Mouse (Mus musculus) ES-E14 (cell line): ENCODE results near the gene Zfp354c. TPM values are rescaled to one million over a fixed set of nuclear protein-coding genes. Genes with fewer than 3 reads are reported as not detected.
A peak's percentile ranks its signal among the peaks of the same experiment; 100 is the strongest.

Source experiments
- DNase-seq: peaks from one replicate; pipeline ENCODE4 v3.0.0-alpha.2; 2013; ENCODE audit warnings: low read depth, low spot score
- H3K27ac ChIP-seq: 2 replicates; pipeline ENCODE4 v1.5.1; 2012; ENCODE audit warnings: low read depth, mild to moderate bottlenecking, low read length, moderate library complexity, mixed read lengths; ENCODE audit not compliant: poor library complexity, insufficient read depth, severe bottlenecking
- H3K36me3 ChIP-seq: 2 replicates; pipeline ENCODE4 v1.6.1; 2012; ENCODE audit warnings: mild to moderate bottlenecking, low read length, moderate library complexity, mixed read lengths; ENCODE audit not compliant: control insufficient read depth, poor library complexity, insufficient read depth, severe bottlenecking
- H3K4me1 ChIP-seq, 2 experiments: fragments of 150-350 bp in 1 of 2; sonication (generic) in 1 of 2; 2 replicates each; pipeline ENCODE4 v1.6.1; 2012; ENCODE audit warnings: low read length in 2 of 2, mild to moderate bottlenecking in 1 of 2, mixed read lengths in 1 of 2; ENCODE audit not compliant: control insufficient read depth in 2 of 2, insufficient read depth in 2 of 2, poor library complexity in 1 of 2
- H3K4me3 ChIP-seq, 2 experiments: fragments of 150-350 bp in 1 of 2; sonication (generic) in 1 of 2; 2 replicates each; pipeline ENCODE4 v1.5.1; 2012; ENCODE audit warnings: low read length in 2 of 2, low read depth in 1 of 2, mild to moderate bottlenecking in 1 of 2, mixed read lengths in 1 of 2; ENCODE audit not compliant: insufficient read depth in 1 of 2, poor library complexity in 1 of 2, severe bottlenecking in 1 of 2
- H3K9ac ChIP-seq: 2 replicates; pipeline ENCODE4 v1.6.1; 2012; ENCODE audit warnings: low read depth, mild to moderate bottlenecking, low read length, mixed read lengths; ENCODE audit not compliant: poor library complexity, insufficient read depth, severe bottlenecking
- H3K9me3 ChIP-seq: fragments of 150-350 bp; sonication (generic); 2 replicates; pipeline ENCODE4 v1.6.1; 2012; ENCODE audit warnings: low read depth, mild to moderate bottlenecking, low read length; ENCODE audit not compliant: control insufficient read depth, insufficient read depth
- CHD2 ChIP-seq: IDR thresholded peaks from 2 replicates; pipeline ENCODE4 v1.6.1; 2014; ENCODE audit warnings: mild to moderate bottlenecking, low read depth, low read length, inconsistent platforms
- HCFC1 ChIP-seq: IDR thresholded peaks from 2 replicates; pipeline ENCODE4 v1.6.1; 2012; ENCODE audit warnings: low read length, inconsistent platforms, borderline replicate concordance; ENCODE audit not compliant: insufficient read depth
- MAFK ChIP-seq: IDR thresholded peaks from 2 replicates; pipeline ENCODE4 v1.6.1; 2014; ENCODE audit warnings: mild to moderate bottlenecking, low read depth, low read length, inconsistent platforms; ENCODE audit not compliant: insufficient read depth
- ZC3H11A ChIP-seq: IDR thresholded peaks from 2 replicates; pipeline ENCODE4 v1.6.1; 2012; ENCODE audit warnings: low read depth, mild to moderate bottlenecking, inconsistent platforms, low read length, borderline replicate concordance
- ZNF384 ChIP-seq: IDR thresholded peaks from 2 replicates; pipeline ENCODE4 v1.6.1; 2012; ENCODE audit warnings: low read depth, low read length, inconsistent platforms
- in situ Hi-C, 2 experiments: fragments of 600-800 bp; cut with MboI; formaldehyde crosslinking; loops; one replicate each; pipeline ENCODE4 v1.15.1; 2025; ENCODE audit warnings: low sequenced_read_pairs in 2 of 2, inconsistent platforms in 1 of 2; ENCODE audit not compliant: unreplicated experiment in 2 of 2
- total RNA-seq: library from RNA; depleted of rRNA; stranded (reverse); fragments of 300-350 nt; gene quantifications from 2 replicates; pipeline ENCODE4 v1.2.3, GENCODE M21; 2012

The Zfp354c gene
- total RNA-seq, 1 experiment, result 11.0 TPM

- H3K36me3 ChIP-seq, result no peaks in the 10 kb centered on the region
- no peaks in the 10 kb centered on the region for H3K9me3 ChIP-seq
- no peak overlapping the region for H3K4me3 ChIP-seq
- H3K27ac ChIP-seq, result no peak overlapping the region
- DNase-seq, result no peak
- in situ Hi-C loops, result no loop called here
- peaks cover 0 to under 1% of the 10 kb centered on the region in 2 experiments; a peak in 1 of 4 replicates for H3K4me1 ChIP-seq
- no peak overlapping the region for H3K9ac ChIP-seq
- TF ChIP-seq MAFK (no peak), HCFC1 (no peak), CHD2 (no peak), ZC3H11A (no peak), ZNF384 (no peak)
Observed at GRCm38 (mm10) chr11:50835727-50836126, 8.2 kb upstream of the Zfp354c start.

GRCm38 (mm10) chr11:50826214-50826613, 1.3 kb downstream of the Zfp354c start:
- H3K36me3 ChIP-seq, result peaks cover 2% of the 10 kb centered on the region; the same call in 1 of the 2 replicates
- no peak overlapping the region for H3K9ac ChIP-seq
- H3K9me3 ChIP-seq, result no peaks in the 10 kb centered on the region
- no peak overlapping the region for H3K4me3 ChIP-seq
- no peak for DNase-seq
- in situ Hi-C loops, result no loop called here
- H3K27ac ChIP-seq, result no peak overlapping the region
- TF ChIP-seq ZC3H11A, result no peak
- TF ChIP-seq HCFC1, result no peak
- TF ChIP-seq CHD2, result no peak
- no peak for TF ChIP-seq MAFK
- TF ChIP-seq ZNF384, result no peak
- peaks cover 0 to 3% of the 10 kb centered on the region in 2 experiments; a peak in 1 of 4 replicates for H3K4me1 ChIP-seq

GRCm38 (mm10) chr11:50814233-50814632, 13.3 kb downstream of the Zfp354c start:
- no peak for DNase-seq
- TF ChIP-seq ZNF384 (no peak), MAFK (peak; percentile 97), CHD2 (no peak), HCFC1 (no peak)
- Histone ChIP-seq H3K27ac (no peak overlapping the region), H3K4me3 (no peak overlapping the region), H3K9me3 (no peaks in the 10 kb centered on the region), H3K9ac (no peak overlapping the region), H3K36me3 (peaks cover 7% of the 10 kb centered on the region), H3K4me1 (no peaks in the 10 kb centered on the region)
- in situ Hi-C loops, result no loop called here

DNA sequence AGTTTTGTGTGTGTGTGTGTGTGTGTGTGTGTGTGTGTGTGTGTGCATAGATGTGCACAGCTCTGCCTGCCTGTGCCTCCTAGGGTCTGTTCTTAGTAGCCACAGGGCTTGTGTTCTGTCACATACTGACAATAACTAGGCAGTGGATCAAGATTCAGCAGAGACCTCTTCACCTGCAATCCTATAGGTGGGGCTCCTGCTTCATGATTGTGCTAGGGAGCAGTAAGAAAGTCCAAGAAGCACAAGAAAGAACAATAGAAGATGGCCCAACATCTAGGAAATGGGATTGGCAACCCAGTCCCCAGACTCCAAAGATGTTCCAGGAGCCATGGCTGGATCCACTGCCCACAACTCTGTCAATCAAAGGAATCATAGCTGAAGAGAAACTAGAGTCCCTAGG, 28.7 kb downstream of the Zfp354c start:
- no peak for DNase-seq
- TF ChIP-seq HCFC1 (no peak), MAFK (no peak), CHD2 (no peak), ZC3H11A (no peak), ZNF384 (no peak)
- Histone ChIP-seq H3K9ac (no peak overlapping the region), H3K4me3 (no peak overlapping the region), H3K27ac (no peak overlapping the region), H3K9me3 (no peaks in the 10 kb centered on the region), H3K4me1 (peaks cover 0 to 3% of the 10 kb centered on the region in 2 experiments; a peak in 1 of 4 replicates), H3K36me3 (no peaks in the 10 kb centered on the region)
- in situ Hi-C loops, result no loop called here

- in situ Hi-C loops, result no loop called here
- no peak overlapping the region for H3K4me3 ChIP-seq
- DNase-seq, result no peak
- no peak overlapping the region for H3K27ac ChIP-seq
- H3K36me3 ChIP-seq, result no peaks in the 10 kb centered on the region
- TF ChIP-seq CHD2 (no peak), HCFC1 (no peak), ZC3H11A (no peak), ZNF384 (no peak), MAFK (no peak)
- no peaks in the 10 kb centered on the region for H3K4me1 ChIP-seq
- no peaks in the 10 kb centered on the region for H3K9me3 ChIP-seq
- H3K9ac ChIP-seq, result no peak overlapping the region
Observed at GRCm38 (mm10) chr11:50797674-50798073, 29.9 kb downstream of the Zfp354c start.
